Mouse (Mus musculus): ENCODE measurements at regions not wholly inside any gene's neighbourhood (a gene's known extent, or its start where the extent isn't known, plus 50 kb on each side); places are given as distances from the start of the nearest gene placed in this dataset.

DNA sequence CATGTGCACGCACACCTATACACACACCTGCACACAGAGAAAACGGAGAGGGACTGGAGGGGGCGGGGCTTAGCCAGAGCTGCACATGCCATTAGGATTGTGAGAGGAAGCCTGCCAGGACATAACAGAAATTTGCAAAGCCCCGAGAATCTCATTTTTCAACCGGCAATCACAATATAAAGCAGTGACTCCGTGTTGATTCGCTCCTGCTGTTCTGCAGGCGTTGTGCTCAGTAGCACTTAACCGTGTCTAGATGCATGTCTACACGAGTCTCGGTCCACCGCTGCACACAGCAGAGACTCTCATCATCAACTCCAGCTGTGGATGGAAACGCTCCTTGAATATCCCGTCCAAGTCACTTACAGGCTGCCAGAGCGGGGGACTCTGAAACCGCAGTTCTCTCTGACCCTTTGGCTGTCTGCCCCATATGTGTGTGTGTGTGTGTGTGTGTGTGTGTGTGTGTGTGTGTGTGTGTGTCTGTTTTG lies 260.1 kb upstream of the Sulf2 start:
- no peak overlapping the region for H3K9ac ChIP-seq (ENCODE audit: insufficient read depth, low read depth, low read length, poor library complexity, severe bottlenecking)
- TF ChIP-seq MAFK (IDR thresholded peaks at IDR 0.05; ENCODE audit: insufficient read depth, low read depth, low read length): no peak
- TF ChIP-seq ZC3H11A (IDR thresholded peaks at IDR 0.05; ENCODE audit: borderline replicate concordance, low read depth, low read length): no peak
- no peak for TF ChIP-seq HCFC1 (IDR thresholded peaks at IDR 0.05; ENCODE audit: borderline replicate concordance, insufficient read depth, low read length)
- TF ChIP-seq CHD2 (IDR thresholded peaks at IDR 0.05; ENCODE audit: low read depth, low read length): no peak
- no peak for TF ChIP-seq ZNF384 (IDR thresholded peaks at IDR 0.05; ENCODE audit: low read depth, low read length)
- DNase-seq (ENCODE audit: low read depth, low spot score): no peak
- H3K27ac ChIP-seq (ENCODE audit: insufficient read depth, low read depth, low read length, poor library complexity, severe bottlenecking): peak overlapping the region; percentile 13; the same call in 1 of the 2 replicates
- H3K4me1 ChIP-seq (ENCODE audit: control insufficient read depth in 2 of 2, insufficient read depth in 2 of 2, low read length in 2 of 2, poor library complexity in 1 of 2): peaks cover 9 to 36% of the 10 kb centered on the region in 2 experiments
- in situ Hi-C loops (cut with MboI; ENCODE audit: low sequenced_read_pairs in 2 of 2, unreplicated experiment in 2 of 2): no loop called here
- H3K4me3 ChIP-seq (ENCODE audit: insufficient read depth in 1 of 2, low read depth in 1 of 2, low read length in 2 of 2, poor library complexity in 1 of 2, severe bottlenecking in 1 of 2): peak overlapping the region; percentile 34 to 71
- H3K9me3 ChIP-seq (ENCODE audit: control insufficient read depth, insufficient read depth, low read depth, low read length): no peaks in the 10 kb centered on the region
- no peaks in the 10 kb centered on the region for H3K36me3 ChIP-seq (ENCODE audit: control insufficient read depth, insufficient read depth, low read length, poor library complexity, severe bottlenecking)

DNA sequence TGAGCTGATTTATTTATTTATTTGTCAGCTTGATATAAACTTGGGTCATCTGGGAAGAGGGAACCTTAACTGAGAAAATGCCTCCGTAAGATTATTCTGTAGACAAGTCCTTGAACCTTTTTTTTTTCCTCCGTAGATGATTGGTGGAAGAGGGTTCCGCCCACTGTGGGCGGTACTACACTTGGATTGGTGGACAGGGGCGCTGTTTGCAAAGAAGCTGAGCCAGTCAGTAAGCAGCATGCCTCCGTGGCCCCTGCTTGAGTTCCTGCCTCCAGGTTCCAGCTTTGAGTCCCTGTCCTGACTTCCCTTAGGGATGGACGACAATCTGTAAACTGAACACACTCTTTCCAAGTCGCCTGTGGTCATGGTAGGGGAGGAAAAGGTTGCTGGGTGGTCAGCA lies 259.4 kb upstream of the Sulf2 start:
- no peaks in the 10 kb centered on the region for H3K36me3 ChIP-seq (ENCODE audit: control insufficient read depth, insufficient read depth, low read length, poor library complexity, severe bottlenecking)
- peaks cover 14 to 31% of the 10 kb centered on the region in 2 experiments for H3K4me1 ChIP-seq (ENCODE audit: control insufficient read depth in 2 of 2, insufficient read depth in 2 of 2, low read length in 2 of 2, poor library complexity in 1 of 2)
- H3K9ac ChIP-seq (ENCODE audit: insufficient read depth, low read depth, low read length, poor library complexity, severe bottlenecking): peak overlapping the region; percentile 27; the same call in 1 of the 2 replicates
- no peak for TF ChIP-seq ZC3H11A (IDR thresholded peaks at IDR 0.05; ENCODE audit: borderline replicate concordance, low read depth, low read length)
- TF ChIP-seq ZNF384 (IDR thresholded peaks at IDR 0.05; ENCODE audit: low read depth, low read length): peak; percentile 78
- in situ Hi-C loops (cut with MboI; ENCODE audit: low sequenced_read_pairs in 2 of 2, unreplicated experiment in 2 of 2): no loop called here
- DNase-seq (ENCODE audit: low read depth, low spot score): peak; percentile 79
- no peak overlapping the region for H3K27ac ChIP-seq (ENCODE audit: insufficient read depth, low read depth, low read length, poor library complexity, severe bottlenecking)
- H3K4me3 ChIP-seq (ENCODE audit: insufficient read depth in 1 of 2, low read depth in 1 of 2, low read length in 2 of 2, poor library complexity in 1 of 2, severe bottlenecking in 1 of 2): peak overlapping the region; percentile 34 to 71
- no peaks in the 10 kb centered on the region for H3K9me3 ChIP-seq (ENCODE audit: control insufficient read depth, insufficient read depth, low read depth, low read length)

DNA sequence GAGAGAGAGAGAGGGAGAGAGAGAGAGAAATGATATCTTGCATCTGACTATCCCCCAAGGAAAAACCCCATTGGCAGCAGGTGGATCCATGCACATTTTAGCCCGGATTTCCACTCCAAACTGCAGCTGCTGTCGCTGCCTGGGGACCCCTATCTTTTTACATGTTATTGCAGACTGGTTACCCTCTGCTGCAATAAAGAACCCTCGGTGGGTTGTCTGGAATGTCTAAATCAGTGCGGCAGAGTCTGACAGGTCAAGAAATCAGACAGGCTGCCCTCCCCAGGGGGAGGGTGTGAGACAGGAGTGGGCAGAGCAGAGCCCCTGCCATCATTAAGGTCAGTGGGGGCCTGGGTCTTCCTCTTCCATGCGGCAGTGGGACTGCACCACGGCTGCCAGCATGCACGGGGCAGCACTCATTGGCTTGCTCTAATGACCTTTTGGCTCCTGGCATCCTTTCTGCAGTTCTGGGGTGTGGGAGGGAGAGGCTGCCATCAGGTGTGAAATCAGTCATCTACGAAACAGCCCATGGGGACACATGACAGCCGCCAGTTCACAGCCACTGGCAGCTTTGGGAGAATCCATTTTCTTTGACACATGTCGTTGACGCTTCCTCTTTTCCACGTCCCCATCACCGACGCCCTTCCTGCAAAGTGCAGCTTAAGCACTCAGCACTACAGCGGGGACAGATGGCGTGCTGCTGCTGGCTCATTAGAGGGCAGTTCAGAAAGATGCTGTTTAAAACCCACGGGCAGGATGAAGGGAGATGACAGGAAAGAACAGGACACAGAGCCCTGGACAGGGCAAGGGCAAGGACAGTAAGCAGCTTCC lies 256.8 kb upstream of the Sulf2 start:
- no peak overlapping the region for H3K27ac ChIP-seq (ENCODE audit: insufficient read depth, low read depth, low read length, poor library complexity, severe bottlenecking)
- no peak overlapping the region for H3K4me3 ChIP-seq (ENCODE audit: insufficient read depth in 1 of 2, low read depth in 1 of 2, low read length in 2 of 2, poor library complexity in 1 of 2, severe bottlenecking in 1 of 2)
- no peaks in the 10 kb centered on the region for H3K36me3 ChIP-seq (ENCODE audit: control insufficient read depth, insufficient read depth, low read length, poor library complexity, severe bottlenecking)
- DNase-seq (ENCODE audit: low read depth, low spot score): no peak
- in situ Hi-C loops (cut with MboI; ENCODE audit: low sequenced_read_pairs in 2 of 2, unreplicated experiment in 2 of 2): no loop called here
- no peaks in the 10 kb centered on the region for H3K9me3 ChIP-seq (ENCODE audit: control insufficient read depth, insufficient read depth, low read depth, low read length)
- no peak for TF ChIP-seq HCFC1 (IDR thresholded peaks at IDR 0.05; ENCODE audit: borderline replicate concordance, insufficient read depth, low read length)
- no peak for TF ChIP-seq ZNF384 (IDR thresholded peaks at IDR 0.05; ENCODE audit: low read depth, low read length)
- no peak for TF ChIP-seq MAFK (IDR thresholded peaks at IDR 0.05; ENCODE audit: insufficient read depth, low read depth, low read length)
- H3K9ac ChIP-seq (ENCODE audit: insufficient read depth, low read depth, low read length, poor library complexity, severe bottlenecking): no peak overlapping the region
- peaks cover 5 to 15% of the 10 kb centered on the region in 2 experiments; a peak in 3 of 4 replicates for H3K4me1 ChIP-seq (ENCODE audit: control insufficient read depth in 2 of 2, insufficient read depth in 2 of 2, low read length in 2 of 2, poor library complexity in 1 of 2)

DNA sequence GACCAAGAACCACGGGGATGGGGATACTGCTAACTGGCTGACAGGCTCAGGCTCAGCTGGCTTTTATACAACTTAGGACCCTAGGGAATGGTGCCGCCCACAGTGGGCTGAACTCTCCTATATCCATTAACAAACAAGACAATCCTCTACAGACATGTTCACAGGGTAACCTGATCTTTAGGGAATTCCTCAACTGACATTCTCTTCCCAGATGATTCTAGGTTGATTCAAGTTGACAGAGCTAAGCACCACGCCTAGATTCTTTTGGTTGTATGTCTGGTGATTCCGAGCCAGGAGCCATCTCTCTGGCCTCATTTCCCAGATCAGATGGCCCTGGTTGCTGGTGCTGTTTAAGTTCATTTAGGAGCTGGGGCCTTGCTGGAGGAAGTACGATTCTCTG lies 253.9 kb upstream of the Sulf2 start:
- in situ Hi-C loops (cut with MboI; ENCODE audit: low sequenced_read_pairs in 2 of 2, unreplicated experiment in 2 of 2): no loop called here
- H3K9ac ChIP-seq (ENCODE audit: insufficient read depth, low read depth, low read length, poor library complexity, severe bottlenecking): no peak overlapping the region
- no peak overlapping the region for H3K27ac ChIP-seq (ENCODE audit: insufficient read depth, low read depth, low read length, poor library complexity, severe bottlenecking)

More for the DNA sequence above, 253.9 kb upstream of the Sulf2 start:
- peaks cover 2 to 5% of the 10 kb centered on the region in 2 experiments; a peak in 2 of 4 replicates for H3K4me1 ChIP-seq (ENCODE audit: control insufficient read depth in 2 of 2, insufficient read depth in 2 of 2, low read length in 2 of 2, poor library complexity in 1 of 2)
- no peaks in the 10 kb centered on the region for H3K36me3 ChIP-seq (ENCODE audit: control insufficient read depth, insufficient read depth, low read length, poor library complexity, severe bottlenecking)
- DNase-seq (ENCODE audit: low read depth, low spot score): no peak
- TF ChIP-seq MAFK (IDR thresholded peaks at IDR 0.05; ENCODE audit: insufficient read depth, low read depth, low read length) (no peak), CHD2 (IDR thresholded peaks at IDR 0.05; ENCODE audit: low read depth, low read length) (no peak), HCFC1 (IDR thresholded peaks at IDR 0.05; ENCODE audit: borderline replicate concordance, insufficient read depth, low read length) (no peak), ZC3H11A (IDR thresholded peaks at IDR 0.05; ENCODE audit: borderline replicate concordance, low read depth, low read length) (no peak), ZNF384 (IDR thresholded peaks at IDR 0.05; ENCODE audit: low read depth, low read length) (no peak)
- H3K4me3 ChIP-seq (ENCODE audit: insufficient read depth in 1 of 2, low read depth in 1 of 2, low read length in 2 of 2, poor library complexity in 1 of 2, severe bottlenecking in 1 of 2): no peak overlapping the region
- no peaks in the 10 kb centered on the region for H3K9me3 ChIP-seq (ENCODE audit: control insufficient read depth, insufficient read depth, low read depth, low read length)
